Mouse (Mus musculus): ENCODE measurements at regions not wholly inside any gene's neighbourhood (a gene's known extent, or its start where the extent isn't known, plus 50 kb on each side); places are given as distances from the start of the nearest gene placed in this dataset.

GRCm38 (mm10) chr12:27410555-27410954 lies 68.2 kb upstream of the Sox11 start:
- TF ChIP-seq GATA1 (IDR thresholded peaks at IDR 0.05; ENCODE audit: borderline replicate concordance, low read length) (no peak), TAL1 (conservative IDR thresholded peaks at IDR 0.05; ENCODE audit: low read depth, low read length) (no peak), CTCF (IDR thresholded peaks at IDR 0.05; ENCODE audit: low read depth, low read length) (no peak), GATA2 (IDR thresholded peaks at IDR 0.05; ENCODE audit: borderline replicate concordance, low read depth, low read length) (no peak), POLR2AphosphoS5 (IDR thresholded peaks at IDR 0.05; ENCODE audit: insufficient replicate concordance, low read depth, low read length) (no peak)

All from G1E (cell line).